12 mouse cellular contexts compared by ENCODE assay signal in the genomic region with DNA sequence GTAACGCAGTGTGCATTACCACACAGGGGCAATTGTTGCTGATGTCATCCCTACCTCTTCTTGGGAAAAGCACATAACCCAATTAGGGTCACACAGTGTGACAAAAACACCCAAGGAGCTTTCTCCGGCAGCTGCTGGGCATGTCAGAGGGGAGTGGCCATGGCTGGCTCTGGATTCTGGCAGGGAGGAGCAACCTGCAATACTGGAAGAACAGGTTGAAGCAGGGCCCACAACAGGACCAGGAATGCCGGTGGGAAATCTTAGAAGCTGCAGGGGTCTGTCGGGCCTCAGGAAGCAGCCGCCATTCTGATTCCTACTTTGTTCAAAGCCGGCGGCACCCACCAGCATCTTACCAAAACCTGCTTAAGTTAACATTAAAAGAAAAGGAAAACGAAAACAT.
DNase-seq lines count a peak whose midpoint lies in the region; ATAC-seq and TF ChIP-seq lines count a peak whose summit lies in the region.
"Had no signal": no experiment of that assay in that cellular context is flagged by ENCODE, and none has a peak within 500 bp of the region (broad histone marks: within the 10 kb centered on the region; RNA-seq: fewer than 3 reads in every experiment).

No protein-coding gene starts in this region.

- H3K4me1 ChIP-seq in embryonic facial prominence, embryonic 12.5 days: peaks cover 33% of the 10 kb centered on the region
- H3K4me1 ChIP-seq in kidney, postnatal 0 days (replicated peaks; ENCODE audit: insufficient read depth, low read length): peaks cover 8% of the 10 kb centered on the region; the same call in 1 of the 2 replicates

- no peak overlapping the region for H3K4me2 ChIP-seq in embryonic facial prominence, embryonic 12.5 days (replicated peaks)
- no peak overlapping the region for H3K4me2 ChIP-seq in kidney, postnatal 0 days (ENCODE audit: low read length)
- H3K4me2 ChIP-seq: heart, embryonic 12.5 days had no signal

- DNase-seq in MN1 (ENCODE audit: low spot score): peak; percentile 11
- DNase-seq in kidney, postnatal 0 days (ENCODE audit: low spot score): no peak
- DNase-seq in lung, postnatal 10 days: peak; percentile 38
- DNase-seq in thymus, postnatal 14 days: no peak
- DNase-seq in right cerebral cortex, adult 18-20 months: no peak
- no peak for DNase-seq in layer of hippocampus, adult 8-10 months (ENCODE audit: low spot score in 2 of 2)
- DNase-seq: adrenal gland, adult 8-10 months; right cerebral cortex, postnatal 14 days had no signal

- WGBS in embryonic facial prominence, embryonic 12.5 days: 42% methylated on average over 8 of the region's 8 CpGs
- 54% methylated on average over 8 of the region's 8 CpGs for WGBS in kidney, postnatal 0 days

- H3K9me3 ChIP-seq in embryonic facial prominence, embryonic 12.5 days: no peaks in the 10 kb centered on the region
- no peaks in the 10 kb centered on the region for H3K9me3 ChIP-seq in kidney, postnatal 0 days (replicated peaks; ENCODE audit: low read length)
- H3K9me3 ChIP-seq: heart, embryonic 12.5 days had no signal

- no peak overlapping the region for H3K9ac ChIP-seq in embryonic facial prominence, embryonic 12.5 days
- no peak overlapping the region for H3K9ac ChIP-seq in kidney, postnatal 0 days (ENCODE audit: low read depth, low read length)
- H3K9ac ChIP-seq: heart, embryonic 12.5 days had no signal

- no peak overlapping the region for H3K4me3 ChIP-seq in embryonic facial prominence, embryonic 12.5 days
- no peak overlapping the region for H3K4me3 ChIP-seq in kidney, postnatal 0 days (replicated peaks; ENCODE audit: low read depth, low read length)
- H3K4me3 ChIP-seq: erythroblast, embryonic 14.5 days; heart, embryonic 12.5 days had no signal

- H3K27ac ChIP-seq in embryonic facial prominence, embryonic 12.5 days: peak overlapping the region; percentile 60; the same call in 1 of the 2 replicates
- H3K27ac ChIP-seq in kidney, postnatal 0 days: peak overlapping the region; percentile 64
- H3K27ac ChIP-seq: macrophage had no signal

- H3K27me3 ChIP-seq in embryonic facial prominence, embryonic 12.5 days: no peaks in the 10 kb centered on the region
- H3K27me3 ChIP-seq in kidney, postnatal 0 days (ENCODE audit: insufficient read depth, low read length): no peaks in the 10 kb centered on the region
- H3K27me3 ChIP-seq: heart, embryonic 12.5 days had no signal

- ATAC-seq in embryonic facial prominence, embryonic 12.5 days (ENCODE audit: insufficient number of reproducible peaks, insufficient read depth, low FRiP score, low TSS enrichment): peak; percentile 74; the same call in 1 of the 2 replicates
- ATAC-seq in kidney, postnatal 0 days (replicated peaks; ENCODE audit: low FRiP score, low read depth): peak; percentile 64; the same call in 1 of the 2 replicates

- TF ChIP-seq CTCF in kidney, postnatal 0 days (IDR thresholded peaks at IDR 0.05; ENCODE audit: low read depth): no peak

- H3K36me3 ChIP-seq in embryonic facial prominence, embryonic 12.5 days: 0 out of 2 replicates have a peak, but pooled peaks cover 3% of the 10 kb centered on the region
- no peaks in the 10 kb centered on the region for H3K36me3 ChIP-seq in kidney, postnatal 0 days (ENCODE audit: insufficient read depth, low read length)
- H3K36me3 ChIP-seq: heart, embryonic 12.5 days had no signal

Comparison
In these comparisons a context has a peak if more than half of its experiments do, and no peak if none do; other contexts are left out.
1. DNase-seq: peak in MN1 (single experiment) and lung, postnatal 10 days (single experiment); none in kidney, postnatal 0 days (single experiment), thymus, postnatal 14 days (single experiment), right cerebral cortex, adult 18-20 months (single experiment) and layer of hippocampus, adult 8-10 months (0 of 2).